Mouse (Mus musculus) thymus, adult 2 months (tissue): ENCODE measurements around the gene Lbx2.
A peak's percentile ranks its signal among the peaks of the same experiment; 100 is the strongest.

Source experiments
- CTCF ChIP-seq: fragments of 200-500 bp; IDR thresholded peaks from 2 replicates; pipeline ENCODE4 v1.5.1; 2012; ENCODE audit warnings: mild to moderate bottlenecking, control low read depth, low read length, moderate library complexity, borderline replicate concordance; ENCODE audit not compliant: control insufficient read depth, poor library complexity, insufficient read depth; ENCODE audit errors: extremely low read depth
- POLR2A ChIP-seq: fragments of 200-500 bp; IDR thresholded peaks from 2 replicates; pipeline ENCODE4 v1.6.1; 2012; ENCODE audit warnings: mild to moderate bottlenecking, low read length, control low read depth, moderate library complexity; ENCODE audit not compliant: control insufficient read depth, poor library complexity, insufficient read depth; ENCODE audit errors: extremely low read depth

- TF ChIP-seq CTCF (peak; percentile 62; the same call in 1 of the 2 replicates), POLR2A (peak; percentile 91)
These were observed 35.0 kb downstream of the Lbx2 start, which contains the start of gene Wbp1 for GRCm38 (mm10) chr6:83120930-83121862.
